Mouse (Mus musculus) retina, postnatal 1 day (tissue): ENCODE data around the gene Nudcd3.

Experiments used
- DNase-seq: peaks from one replicate; pipeline ENCODE4 v3.0.0-alpha.2; 2012

The Nudcd3 gene

GRCm38 (mm10) chr11:6177781-6178420, 22.3 kb downstream of the Nudcd3 start:
- DNase-seq = peak; percentile 53

- DNase-seq = no peak
Observed at GRCm38 (mm10) chr11:6175506-6175905, 24.7 kb downstream of the Nudcd3 start.

GRCm38 (mm10) chr11:6174719-6175118, 25.5 kb downstream of the Nudcd3 start:
- DNase-seq = no peak

- DNase-seq = no peak
Observed at GRCm38 (mm10) chr11:6169041-6169663, 31.1 kb downstream of the Nudcd3 start.

- DNase-seq = no peak
Observed at GRCm38 (mm10) chr11:6166351-6166750, 33.9 kb downstream of the Nudcd3 start.

- DNase-seq = no peak
Observed at GRCm38 (mm10) chr11:6165391-6166081, 34.7 kb downstream of the Nudcd3 start.

- no peak for DNase-seq
Observed at GRCm38 (mm10) chr11:6164781-6165180, 35.4 kb downstream of the Nudcd3 start.

- DNase-seq = no peak
Observed at GRCm38 (mm10) chr11:6163706-6164105, 36.5 kb downstream of the Nudcd3 start.

GRCm38 (mm10) chr11:6163062-6163461, 37.2 kb downstream of the Nudcd3 start:
- DNase-seq = no peak

- DNase-seq = no peak
Observed at GRCm38 (mm10) chr11:6161549-6161948, 38.7 kb downstream of the Nudcd3 start.

GRCm38 (mm10) chr11:6160663-6161271, 39.4 kb downstream of the Nudcd3 start:
- no peak for DNase-seq

GRCm38 (mm10) chr11:6159704-6160275, 40.4 kb downstream of the Nudcd3 start:
- no peak for DNase-seq

- DNase-seq = no peak
Observed at GRCm38 (mm10) chr11:6158515-6158914, 41.7 kb downstream of the Nudcd3 start.

GRCm38 (mm10) chr11:6157119-6157518, 43.1 kb downstream of the Nudcd3 start:
- DNase-seq = no peak

- DNase-seq = no peak
Observed at GRCm38 (mm10) chr11:6156651-6157050, 43.6 kb downstream of the Nudcd3 start.

- DNase-seq = no peak
Observed at GRCm38 (mm10) chr11:6154211-6154701, 46.0 kb downstream of the Nudcd3 start.

GRCm38 (mm10) chr11:6152864-6153263, 47.4 kb downstream of the Nudcd3 start:
- no peak for DNase-seq

- no peak for DNase-seq
Observed at GRCm38 (mm10) chr11:6138233-6138950, 61.8 kb downstream of the Nudcd3 start.

- no peak for DNase-seq
Observed at GRCm38 (mm10) chr11:6132886-6133285, 67.3 kb downstream of the Nudcd3 start.

- DNase-seq = no peak
Observed at GRCm38 (mm10) chr11:6130578-6130977, 69.6 kb downstream of the Nudcd3 start.

GRCm38 (mm10) chr11:6123605-6124120, 76.6 kb downstream of the Nudcd3 start:
- DNase-seq = no peak

GRCm38 (mm10) chr11:6122631-6123030, 77.6 kb downstream of the Nudcd3 start:
- no peak for DNase-seq
